Mouse (Mus musculus) fibroblast of lung, adult 2 months (primary cell): ENCODE data around the gene Gad1.

Experiments used
- DNase-seq: peaks from one replicate; pipeline ENCODE4 v3.0.0-alpha.2; 2011; ENCODE audit warnings: low read depth

Gad1 gene

GRCm38 (mm10) chr2:70564646-70565315, 11.9 kb downstream of the Gad1 start:
- DNase-seq: no peak

- no peak for DNase-seq
Measured at GRCm38 (mm10) chr2:70565651-70566602, 13.1 kb downstream of the Gad1 start.

- DNase-seq: no peak
Measured at GRCm38 (mm10) chr2:70566603-70566981, 13.7 kb downstream of the Gad1 start.

- no peak for DNase-seq
Measured at GRCm38 (mm10) chr2:70567071-70567681, 14.3 kb downstream of the Gad1 start.

- DNase-seq: no peak
Measured at GRCm38 (mm10) chr2:70567682-70568077, 14.8 kb downstream of the Gad1 start.

GRCm38 (mm10) chr2:70568198-70568941, 15.5 kb downstream of the Gad1 start:
- no peak for DNase-seq

GRCm38 (mm10) chr2:70571698-70572097, 18.8 kb downstream of the Gad1 start:
- no peak for DNase-seq

- no peak for DNase-seq
Measured at GRCm38 (mm10) chr2:70572251-70572650, 19.4 kb downstream of the Gad1 start.

GRCm38 (mm10) chr2:70573544-70574210, 20.8 kb downstream of the Gad1 start:
- DNase-seq: no peak

- no peak for DNase-seq
Measured at GRCm38 (mm10) chr2:70588200-70588599, 35.3 kb downstream of the Gad1 start.

GRCm38 (mm10) chr2:70592432-70592831, 39.6 kb downstream of the Gad1 start:
- DNase-seq: no peak

- no peak for DNase-seq
Measured at GRCm38 (mm10) chr2:70593670-70594069, 40.8 kb downstream of the Gad1 start.

GRCm38 (mm10) chr2:70595896-70596295, 43.0 kb downstream of the Gad1 start:
- DNase-seq: no peak

- no peak for DNase-seq
Measured at GRCm38 (mm10) chr2:70609769-70610168, 56.9 kb downstream of the Gad1 start.

GRCm38 (mm10) chr2:70614745-70615351, 62.0 kb downstream of the Gad1 start:
- no peak for DNase-seq

- DNase-seq: no peak
Measured at GRCm38 (mm10) chr2:70616076-70616475, 63.2 kb downstream of the Gad1 start.

- no peak for DNase-seq
Measured at GRCm38 (mm10) chr2:70616617-70617016, 63.7 kb downstream of the Gad1 start.

GRCm38 (mm10) chr2:70619232-70619835, 66.5 kb downstream of the Gad1 start:
- DNase-seq: no peak

GRCm38 (mm10) chr2:70620225-70620624, 67.4 kb downstream of the Gad1 start:
- DNase-seq: no peak

- no peak for DNase-seq
Measured at GRCm38 (mm10) chr2:70622244-70622643, 69.4 kb downstream of the Gad1 start.

GRCm38 (mm10) chr2:70625761-70626160, 72.9 kb downstream of the Gad1 start:
- DNase-seq: no peak
